Mouse (Mus musculus) limb, embryonic 13.5 days (tissue): ENCODE data around the gene Armh2. TPM values are rescaled to one million over a fixed set of nuclear protein-coding genes. Genes with fewer than 3 reads are reported as not detected.
"Not testable (repeated sequence)": the region's sequence is repeated elsewhere in the genome, so short reads cannot be mapped to it uniquely, and the experiment has no call there.

ENCODE experiments used
- ATAC-seq: fragments of 200-750 bp; cut with Nextera tagmentation; 2 replicates; pipeline ENCODE4 v1.8.0; 2017; ENCODE audit warnings: low read depth, moderate number of reproducible peaks, moderate TSS enrichment; ENCODE audit not compliant: low FRiP score
- H3K27ac ChIP-seq: fragments of 300-500 bp; sonication (generic); 2 replicates; pipeline ENCODE4 v1.5.1; 2015; ENCODE audit warnings: inconsistent platforms, mild to moderate bottlenecking, moderate library complexity
- H3K27me3 ChIP-seq: fragments of 300-500 bp; sonication (generic); 2 replicates; pipeline ENCODE4 v1.6.1; 2015; ENCODE audit warnings: mild to moderate bottlenecking, inconsistent platforms
- H3K36me3 ChIP-seq: fragments of 300-500 bp; sonication (generic); 2 replicates; pipeline ENCODE4 v1.6.1; 2015; ENCODE audit warnings: inconsistent platforms, mild to moderate bottlenecking, moderate library complexity
- H3K4me1 ChIP-seq: fragments of 300-500 bp; sonication (generic); 2 replicates; pipeline ENCODE4 v1.6.1; 2015; ENCODE audit warnings: inconsistent platforms
- H3K4me2 ChIP-seq: fragments of 300-500 bp; sonication (generic); replicated peaks from 2 replicates; pipeline ENCODE4 v1.6.1; 2015; ENCODE audit warnings: inconsistent platforms, mild to moderate bottlenecking, moderate library complexity
- H3K4me3 ChIP-seq: fragments of 300-500 bp; sonication (generic); 2 replicates; pipeline ENCODE4 v1.5.1; 2015; ENCODE audit warnings: moderate library complexity, mild to moderate bottlenecking, inconsistent platforms
- H3K9ac ChIP-seq: fragments of 300-500 bp; sonication (generic); 2 replicates; pipeline ENCODE4 v1.6.1; 2015; ENCODE audit warnings: mild to moderate bottlenecking, inconsistent platforms
- H3K9me3 ChIP-seq: fragments of 300-500 bp; sonication (generic); 2 replicates; pipeline ENCODE4 v1.6.1; 2016; ENCODE audit warnings: inconsistent platforms
- WGBS: fragments of 180-500 bp; shearing (Covaris S2); methylation state at CpG from one replicate; pipeline ENCODE4 v1.1.7; 2015; 5-methylcytosine and 5-hydroxymethylcytosine counted together
- polyA plus RNA-seq: library from polyadenylated mRNA; unstranded; fragments of >200 nt; fragmentation: Nextera tagmentation; extraction: Ambion mirVana; gene quantifications from 2 replicates; pipeline ENCODE4 v1.2.1, GENCODE M21; 2015

Armh2 gene
- polyA plus RNA-seq, 1 experiment from 2014 or later, result not detected

DNA sequence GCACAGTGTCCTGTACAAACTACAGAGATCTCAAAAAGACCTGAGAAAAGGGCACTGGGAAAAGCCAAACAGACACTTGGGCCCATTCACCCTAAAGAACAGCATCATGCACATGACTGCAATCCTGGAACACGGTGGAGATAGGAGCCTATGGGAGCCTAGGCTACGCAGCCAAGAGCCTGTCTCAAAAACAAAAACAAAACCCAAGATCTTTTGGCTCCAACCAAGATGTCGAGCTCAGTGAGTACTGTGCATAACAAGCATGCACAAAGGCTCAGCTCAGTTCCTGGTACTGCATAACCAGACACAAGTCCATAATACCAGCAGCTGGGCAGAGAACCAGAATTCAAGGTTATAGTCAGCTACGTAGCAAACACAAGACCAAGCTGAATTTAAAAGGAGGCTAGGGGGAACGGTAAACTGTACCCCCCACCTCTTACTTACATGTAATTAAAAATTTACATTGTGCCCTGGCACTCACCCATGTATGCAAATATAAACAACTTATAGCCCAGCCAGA is 19.4 kb downstream of the Armh2 start:
- 66% methylated on average over 5 of the region's 5 CpGs for WGBS
- Histone ChIP-seq H3K27ac (peak overlapping the region; percentile 39; the same call in 1 of the 2 replicates), H3K4me3 (peak overlapping the region; percentile 91), H3K27me3 (no peaks in the 10 kb centered on the region), H3K9me3 (no peaks in the 10 kb centered on the region), H3K36me3 (peaks cover 29% of the 10 kb centered on the region), H3K9ac (peak overlapping the region; percentile 87), H3K4me2 (peak overlapping the region; percentile 74), H3K4me1 (peaks cover 13% of the 10 kb centered on the region)
- no peak for ATAC-seq

DNA sequence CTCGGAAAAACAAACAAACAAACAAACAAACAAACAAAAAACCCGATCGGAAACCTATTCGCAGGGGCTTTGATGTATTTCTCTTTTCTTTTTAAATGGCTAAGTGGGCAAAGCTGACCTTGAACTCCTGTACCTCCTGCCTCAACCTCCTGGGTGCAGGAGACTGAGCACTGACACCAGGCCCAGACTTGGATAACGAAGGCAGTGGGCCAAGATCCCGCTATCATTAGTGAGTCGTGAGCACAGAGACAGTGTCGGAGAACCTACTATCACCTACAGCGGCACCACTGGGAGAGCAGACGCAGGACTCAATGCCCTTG is 20.0 kb downstream of the Armh2 start:
- Histone ChIP-seq H3K27ac (peak overlapping the region; percentile 91), H3K36me3 (peaks cover 23% of the 10 kb centered on the region), H3K9ac (peak overlapping the region; percentile 87), H3K9me3 (no peaks in the 10 kb centered on the region), H3K4me1 (peaks cover 13% of the 10 kb centered on the region), H3K4me2 (peak overlapping the region; percentile 74), H3K27me3 (no peaks in the 10 kb centered on the region), H3K4me3 (peak overlapping the region; percentile 91)
- ATAC-seq, result peak; percentile 60
- WGBS, result 5% methylated on average over 10 of the region's 10 CpGs

DNA sequence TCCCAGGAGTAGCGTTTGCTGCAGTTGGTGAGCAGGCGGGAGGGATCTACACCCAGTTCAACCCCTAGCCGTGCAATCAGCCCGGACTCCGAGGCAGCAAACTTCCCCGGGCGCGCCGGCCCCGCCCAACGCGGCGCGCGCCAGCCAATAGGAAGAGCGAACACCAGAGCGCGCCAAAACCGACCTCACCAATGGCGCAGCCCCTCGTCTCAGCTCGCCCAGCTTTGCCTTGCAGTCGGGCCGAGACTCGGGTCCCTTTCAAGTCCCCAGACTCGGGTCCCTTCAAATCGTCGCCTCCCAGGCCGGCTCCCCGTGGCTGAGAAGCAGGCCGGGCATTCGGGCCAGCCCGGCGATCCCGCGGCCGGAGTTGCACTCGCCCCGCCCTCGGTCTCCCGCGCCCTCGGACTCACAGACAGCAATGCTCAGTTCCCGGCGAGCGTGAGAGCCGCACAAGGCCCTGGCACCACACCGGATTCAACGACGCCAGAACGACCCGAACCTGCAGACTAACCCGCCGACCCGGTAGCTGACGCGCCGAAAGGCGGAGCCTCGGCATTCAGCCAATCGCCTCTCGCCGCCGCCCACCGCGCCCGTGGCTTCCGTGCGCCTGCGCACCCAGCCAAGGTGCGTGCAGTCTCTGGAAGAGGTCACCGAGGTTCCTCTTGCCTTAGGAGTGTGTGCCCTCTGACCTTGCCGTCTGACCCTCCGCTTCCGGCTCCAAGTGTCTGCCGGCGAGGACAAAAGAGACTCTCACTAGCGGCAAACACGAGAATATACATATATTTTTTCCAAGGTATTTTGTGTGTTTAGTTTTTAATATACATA is 20.6 kb downstream of the Armh2 start, which contains the start of gene Gmnn:
Gene Gmnn (minus strand): TSS at position 521 of the 825 bp plus-strand sequence.
- ATAC-seq, result peak; percentile 98
- H3K9me3 ChIP-seq, result no peaks in the 10 kb centered on the region
- WGBS, result under 1% methylated on average over 79 of the region's 79 CpGs

DNA sequence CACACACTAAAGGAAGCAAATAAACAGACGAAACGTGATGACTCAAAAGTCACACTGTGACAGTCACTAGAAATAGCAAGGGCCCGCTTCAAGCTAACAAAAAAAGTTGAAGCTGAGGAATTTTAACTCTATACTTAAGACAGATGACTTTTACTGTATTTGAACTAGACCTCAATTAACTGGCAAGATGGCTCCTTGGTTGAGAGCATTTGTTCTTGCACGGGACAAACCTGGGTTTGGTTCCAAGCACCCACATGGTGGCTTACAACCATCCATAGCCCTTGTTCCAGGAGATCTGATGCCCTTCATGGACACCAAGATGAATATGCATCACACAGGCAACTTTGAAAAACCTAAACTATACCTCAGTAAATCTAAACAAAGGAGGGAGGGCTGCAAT is 21.2 kb downstream of the Armh2 start:
- Histone ChIP-seq H3K4me1 (peaks cover 13% of the 10 kb centered on the region), H3K4me2 (peak overlapping the region; percentile 74), H3K4me3 (peak overlapping the region; percentile 91), H3K9ac (peak overlapping the region; percentile 87; the same call in 1 of the 2 replicates), H3K9me3 (no peaks in the 10 kb centered on the region), H3K36me3 (peaks cover 12% of the 10 kb centered on the region), H3K27ac (no peak overlapping the region), H3K27me3 (no peaks in the 10 kb centered on the region)
- WGBS, result 31% methylated on average over 4 of the region's 4 CpGs
- no peak for ATAC-seq

More for the DNA sequence above, 20.6 kb downstream of the Armh2 start, which contains the start of gene Gmnn:
- peaks cover 18% of the 10 kb centered on the region for H3K36me3 ChIP-seq
- peak within 1 kb of the TSS; percentile 91 for H3K4me3 ChIP-seq
- H3K27ac ChIP-seq, result peak within 1 kb of the TSS; percentile 91
- no peaks in the 10 kb centered on the region for H3K27me3 ChIP-seq
- H3K9ac ChIP-seq, result peak within 1 kb of the TSS; percentile 87
- peak within 1 kb of the TSS; percentile 74 for H3K4me2 ChIP-seq
- H3K4me1 ChIP-seq, result peaks cover 13% of the 10 kb centered on the region

DNA sequence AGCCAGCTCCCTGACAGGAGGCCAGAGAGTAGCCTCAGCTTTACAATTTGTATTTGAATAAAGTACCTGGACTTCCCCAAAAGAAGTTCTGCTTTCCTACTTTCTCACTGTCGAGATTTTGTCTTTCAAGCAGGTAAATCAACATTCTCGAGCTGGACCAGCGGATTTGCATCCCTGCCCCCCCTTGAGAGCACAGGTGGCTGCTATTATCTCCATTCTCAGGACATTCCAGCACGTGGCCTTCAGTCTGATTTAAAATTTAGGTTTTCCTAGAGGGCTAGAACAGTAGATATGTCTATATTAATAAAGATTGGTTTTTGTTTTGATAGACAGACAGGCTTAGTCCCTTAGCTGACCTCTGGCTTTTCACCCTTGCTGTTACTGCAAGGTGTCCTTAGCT is 26.8 kb downstream of the Armh2 start:
- H3K9me3 ChIP-seq, H3K9ac ChIP-seq, ATAC-seq, H3K36me3 ChIP-seq, H3K27ac ChIP-seq, H3K4me1 ChIP-seq, H3K4me3 ChIP-seq, H3K27me3 ChIP-seq, H3K4me2 ChIP-seq: not testable (repeated sequence)
- WGBS, result 71% methylated on average over 4 of the region's 4 CpGs

DNA sequence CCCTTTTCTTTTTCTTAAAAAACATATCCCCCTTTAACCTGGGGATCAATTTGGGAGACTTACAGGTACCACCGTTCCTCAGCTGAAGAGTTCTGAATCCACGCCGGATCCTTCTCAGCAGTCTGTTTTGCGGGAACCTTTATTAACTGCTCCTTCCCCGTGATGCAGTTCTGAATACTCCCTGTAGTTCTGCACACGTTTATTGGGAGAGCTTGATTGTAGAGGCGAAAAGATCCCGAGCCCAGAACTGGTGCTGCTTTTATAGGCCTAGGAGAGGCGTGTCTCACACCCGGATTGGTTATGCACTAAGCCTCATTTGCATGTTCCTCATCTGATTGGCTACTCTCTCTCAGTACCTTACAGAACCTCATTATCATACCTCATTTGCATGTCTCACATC is 30.4 kb downstream of the Armh2 start:
- not testable (repeated sequence) for H3K4me1 ChIP-seq, H3K4me3 ChIP-seq, H3K4me2 ChIP-seq, H3K9ac ChIP-seq, H3K27me3 ChIP-seq, ATAC-seq, H3K36me3 ChIP-seq, H3K27ac ChIP-seq, H3K9me3 ChIP-seq
- 88% methylated on average over 10 of the region's 10 CpGs for WGBS

DNA sequence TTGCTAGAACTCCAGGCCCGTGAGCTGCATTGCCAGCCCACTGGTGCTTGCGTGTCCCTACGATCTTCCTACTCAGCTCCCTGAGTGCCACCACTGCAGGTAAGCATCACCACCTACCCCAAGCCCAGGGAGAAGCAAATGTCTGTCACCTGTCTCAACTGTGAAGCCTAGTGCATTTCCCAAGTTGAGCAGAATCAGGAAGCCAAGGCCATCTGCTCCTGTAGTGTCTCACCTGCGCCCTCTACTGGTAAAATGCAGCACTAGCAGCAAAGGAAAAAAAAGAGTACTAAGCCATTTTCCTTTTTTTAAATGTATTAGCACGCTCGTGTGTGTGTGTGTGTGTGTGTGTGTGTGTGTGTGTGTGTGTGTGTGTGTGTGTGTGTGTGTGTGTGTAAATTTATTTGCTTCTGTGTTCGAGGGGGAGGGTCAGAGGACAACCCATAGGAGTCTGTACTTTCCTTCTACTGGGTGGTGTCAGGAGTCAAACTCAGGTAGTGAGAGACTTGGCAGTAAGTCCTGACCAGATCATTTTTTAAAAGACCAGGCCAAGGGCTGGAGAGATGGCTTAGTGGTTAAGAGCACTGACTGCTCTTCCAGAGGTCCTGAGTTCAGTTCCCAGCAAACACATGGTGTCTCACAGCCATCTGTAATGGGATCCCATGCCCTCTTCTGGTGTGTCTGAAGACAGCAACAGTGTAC is 35.3 kb downstream of the Armh2 start:
- H3K4me3 ChIP-seq, result no peak overlapping the region
- no peak overlapping the region for H3K4me2 ChIP-seq
- WGBS, result 54% methylated on average over 7 of the region's 7 CpGs
- no peaks in the 10 kb centered on the region for H3K4me1 ChIP-seq
- H3K27me3 ChIP-seq, result no peaks in the 10 kb centered on the region
- H3K36me3 ChIP-seq, result no peaks in the 10 kb centered on the region
- no peak overlapping the region for H3K27ac ChIP-seq
- H3K9ac ChIP-seq, result no peak overlapping the region
- no peaks in the 10 kb centered on the region for H3K9me3 ChIP-seq
- no peak for ATAC-seq

DNA sequence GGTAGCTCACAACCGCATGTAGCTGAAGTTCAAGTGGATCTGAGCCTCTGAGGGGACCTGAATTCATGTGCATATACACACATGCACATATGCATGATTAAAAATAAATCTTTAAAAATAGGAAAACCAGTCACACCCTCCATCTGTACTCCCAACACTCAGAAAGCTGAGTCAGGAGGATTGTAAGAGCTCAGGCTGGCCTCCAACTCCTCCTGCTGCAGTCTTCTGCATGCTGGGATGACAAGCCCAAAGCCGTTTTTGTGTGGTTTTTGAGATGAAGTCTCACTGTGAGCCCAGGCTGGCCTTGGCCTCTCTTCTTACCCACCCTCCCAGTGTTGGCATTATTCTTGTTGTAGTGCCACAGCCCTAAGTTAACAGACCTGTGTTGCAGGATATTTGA is 37.0 kb downstream of the Armh2 start:
- no peak for ATAC-seq
- no peaks in the 10 kb centered on the region for H3K9me3 ChIP-seq
- no peak overlapping the region for H3K9ac ChIP-seq
- no peak overlapping the region for H3K27ac ChIP-seq
- peaks cover 9% of the 10 kb centered on the region for H3K4me1 ChIP-seq
- no peak overlapping the region for H3K4me2 ChIP-seq
- no peak overlapping the region for H3K4me3 ChIP-seq
- no peaks in the 10 kb centered on the region for H3K27me3 ChIP-seq
- no peaks in the 10 kb centered on the region for H3K36me3 ChIP-seq
- 66% methylated on average over 2 of the region's 2 CpGs for WGBS

DNA sequence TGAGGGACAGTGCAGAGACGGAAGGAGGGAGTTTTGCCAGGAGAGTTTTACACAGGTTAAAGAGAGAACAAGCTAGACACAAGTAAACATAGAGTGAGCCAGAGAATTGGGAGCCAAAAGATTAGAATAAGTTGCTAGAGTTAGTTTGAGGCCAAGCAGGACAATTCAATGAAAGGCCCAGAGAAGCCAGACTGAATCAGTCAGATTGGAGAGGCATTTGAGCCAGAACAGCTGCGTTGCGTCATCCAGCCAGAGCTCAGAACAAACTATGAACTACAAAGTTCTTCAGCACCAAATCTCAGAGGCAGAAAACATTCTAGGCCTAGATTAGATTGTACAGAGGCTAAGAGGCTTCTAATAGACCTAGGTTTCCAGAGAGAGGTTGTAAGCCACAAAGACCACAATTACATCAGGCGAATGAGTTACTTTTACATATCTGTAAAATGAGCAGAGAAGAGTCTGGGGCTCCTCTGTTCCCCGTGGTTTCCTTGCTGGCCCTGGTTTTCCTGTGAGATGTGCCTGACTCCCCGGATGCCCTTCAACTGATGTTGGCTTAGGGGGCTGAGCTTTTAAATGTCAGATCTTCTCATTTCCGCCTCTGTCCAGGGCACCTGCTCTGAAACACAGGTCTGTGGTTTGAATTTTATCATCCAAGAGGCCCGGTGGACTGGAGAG is 37.8 kb downstream of the Armh2 start:
- Histone ChIP-seq H3K9ac (no peak overlapping the region), H3K9me3 (no peaks in the 10 kb centered on the region), H3K4me1 (peaks cover 9% of the 10 kb centered on the region), H3K27ac (no peak overlapping the region), H3K36me3 (no peaks in the 10 kb centered on the region), H3K4me3 (no peak overlapping the region), H3K27me3 (no peaks in the 10 kb centered on the region), H3K4me2 (no peak overlapping the region)
- WGBS, result 73% methylated on average over 8 of the region's 8 CpGs
- ATAC-seq, result no peak

DNA sequence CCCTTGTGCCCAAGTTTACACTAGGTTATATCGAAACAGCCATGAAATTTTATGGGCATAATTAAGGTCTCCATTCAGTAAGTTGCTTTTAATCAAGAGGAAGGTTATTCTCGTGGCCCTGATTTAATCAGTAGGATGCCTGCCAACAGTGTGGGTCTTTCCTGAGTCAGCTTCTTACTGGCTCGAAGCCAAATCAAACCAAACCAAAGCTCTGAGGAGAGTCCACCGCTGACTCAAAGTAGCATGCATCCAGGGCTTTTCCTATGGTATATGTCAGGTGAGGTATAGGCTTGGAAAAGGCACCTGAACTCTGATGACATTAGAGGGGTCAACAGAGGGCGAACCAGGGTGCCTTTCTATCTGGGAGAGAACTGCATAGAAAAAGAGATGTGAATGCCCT is 40.9 kb downstream of the Armh2 start:
- Histone ChIP-seq H3K4me1 (peaks cover 9% of the 10 kb centered on the region), H3K4me3 (no peak overlapping the region), H3K4me2 (no peak overlapping the region), H3K9me3 (no peaks in the 10 kb centered on the region), H3K27ac (no peak overlapping the region), H3K36me3 (no peaks in the 10 kb centered on the region), H3K9ac (no peak overlapping the region), H3K27me3 (no peaks in the 10 kb centered on the region)
- 55% methylated on average over 5 of the region's 5 CpGs for WGBS
- ATAC-seq, result no peak

DNA sequence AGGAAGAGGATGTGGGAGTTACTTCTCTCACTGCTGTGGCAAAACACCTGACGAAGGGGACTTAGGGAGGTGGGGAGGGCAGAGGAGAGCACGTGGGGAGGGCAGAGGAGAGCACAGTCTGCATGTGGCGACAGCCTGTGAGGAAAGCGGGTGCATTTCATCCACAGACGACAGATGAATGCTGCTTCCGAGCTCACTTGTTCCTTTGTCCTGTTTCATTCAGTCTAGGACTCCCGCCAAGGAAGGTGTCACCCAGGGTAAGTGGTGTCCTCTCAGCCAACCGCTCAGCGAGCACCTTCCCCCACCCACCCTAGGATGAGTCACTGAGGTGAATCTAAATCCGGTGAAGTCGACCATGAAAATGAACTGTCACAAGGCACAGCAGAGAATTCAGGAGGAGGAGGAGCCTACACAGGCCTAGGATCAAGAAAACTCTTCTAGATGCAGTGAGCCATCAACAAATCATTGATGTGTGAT is 45.0 kb downstream of the Armh2 start:
- Histone ChIP-seq H3K27ac (no peak overlapping the region), H3K4me3 (no peak overlapping the region), H3K9me3 (no peaks in the 10 kb centered on the region), H3K27me3 (no peaks in the 10 kb centered on the region), H3K9ac (no peak overlapping the region), H3K4me1 (peaks cover 9% of the 10 kb centered on the region), H3K4me2 (no peak overlapping the region), H3K36me3 (no peaks in the 10 kb centered on the region)
- 72% methylated on average over 11 of the region's 11 CpGs for WGBS
- no peak for ATAC-seq

DNA sequence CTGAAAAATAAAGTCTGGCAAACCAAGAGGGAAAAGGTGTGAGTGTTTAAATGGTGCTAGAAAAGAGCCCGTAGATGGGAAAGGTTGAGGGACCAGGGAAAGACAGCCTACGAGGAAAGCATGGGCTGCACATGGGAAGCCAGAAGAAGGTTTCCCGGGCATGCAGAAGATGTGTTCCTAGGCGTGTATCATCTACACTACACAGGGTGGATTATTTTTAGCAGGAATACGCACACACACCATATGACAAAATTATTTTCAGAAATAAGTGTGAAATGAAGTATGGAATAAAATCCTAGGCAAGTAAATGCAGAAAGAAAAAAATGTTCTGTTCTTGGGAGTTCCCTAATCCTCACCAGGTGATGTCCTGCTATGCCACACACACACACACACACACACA is 46.4 kb downstream of the Armh2 start:
- no peak for ATAC-seq
- 89% methylated on average over 5 of the region's 5 CpGs for WGBS
- Histone ChIP-seq H3K27me3 (no peaks in the 10 kb centered on the region), H3K27ac (no peak overlapping the region), H3K4me1 (no peaks in the 10 kb centered on the region), H3K9me3 (no peaks in the 10 kb centered on the region), H3K4me2 (no peak overlapping the region), H3K36me3 (no peaks in the 10 kb centered on the region), H3K4me3 (no peak overlapping the region), H3K9ac (no peak overlapping the region)
